Mouse (Mus musculus) midbrain, embryonic 12.5 days (tissue): ENCODE measurements around the gene Gmppb. TPM values are rescaled to one million over a fixed set of nuclear protein-coding genes. Genes with fewer than 3 reads are reported as not detected.
A peak's percentile ranks its signal among the peaks of the same experiment; 100 is the strongest.

Source experiments
- ATAC-seq: fragments of 200-750 bp; cut with Nextera tagmentation; 2 replicates; pipeline ENCODE4 v1.8.0; 2017; ENCODE audit warnings: low read depth, moderate TSS enrichment, moderate library complexity; ENCODE audit not compliant: low FRiP score
- H3K27ac ChIP-seq: fragments of 300-500 bp; sonication (generic); replicated peaks from 2 replicates; pipeline ENCODE4 v1.5.1; 2016; ENCODE audit warnings: mild to moderate bottlenecking
- H3K27me3 ChIP-seq: fragments of 300-500 bp; sonication (generic); 2 replicates; pipeline ENCODE4 v1.6.1; 2016; ENCODE audit warnings: mild to moderate bottlenecking
- H3K36me3 ChIP-seq: fragments of 300-500 bp; sonication (generic); 2 replicates; pipeline ENCODE4 v1.6.1; 2016
- H3K4me1 ChIP-seq: fragments of 300-500 bp; sonication (generic); 2 replicates; pipeline ENCODE4 v1.6.1; 2016
- H3K4me2 ChIP-seq: fragments of 300-500 bp; sonication (generic); replicated peaks from 2 replicates; pipeline ENCODE4 v1.6.1; 2016; ENCODE audit warnings: mild to moderate bottlenecking, moderate library complexity
- H3K4me3 ChIP-seq: fragments of 300-500 bp; sonication (generic); 2 replicates; pipeline ENCODE4 v1.5.1; 2016; ENCODE audit warnings: mild to moderate bottlenecking
- H3K9ac ChIP-seq: fragments of 300-500 bp; sonication (generic); replicated peaks from 2 replicates; pipeline ENCODE4 v1.6.1; 2016; ENCODE audit warnings: mild to moderate bottlenecking, moderate library complexity
- H3K9me3 ChIP-seq: fragments of 300-500 bp; sonication (generic); 2 replicates; pipeline ENCODE4 v1.6.1; 2016; ENCODE audit warnings: mild to moderate bottlenecking
- WGBS: fragments of 180-500 bp; shearing (Covaris S2); methylation state at CpG from one replicate; pipeline ENCODE4 v1.1.7; 2016; 5-methylcytosine and 5-hydroxymethylcytosine counted together
- polyA plus RNA-seq: library from polyadenylated mRNA; unstranded; fragments of >200 nt; fragmentation: Nextera tagmentation; extraction: Ambion mirVana; gene quantifications from 2 replicates; pipeline ENCODE4 v1.2.1, GENCODE M21; 2016

The Gmppb gene
- polyA plus RNA-seq, 1 experiment from 2014 or later = 18.2 TPM

DNA sequence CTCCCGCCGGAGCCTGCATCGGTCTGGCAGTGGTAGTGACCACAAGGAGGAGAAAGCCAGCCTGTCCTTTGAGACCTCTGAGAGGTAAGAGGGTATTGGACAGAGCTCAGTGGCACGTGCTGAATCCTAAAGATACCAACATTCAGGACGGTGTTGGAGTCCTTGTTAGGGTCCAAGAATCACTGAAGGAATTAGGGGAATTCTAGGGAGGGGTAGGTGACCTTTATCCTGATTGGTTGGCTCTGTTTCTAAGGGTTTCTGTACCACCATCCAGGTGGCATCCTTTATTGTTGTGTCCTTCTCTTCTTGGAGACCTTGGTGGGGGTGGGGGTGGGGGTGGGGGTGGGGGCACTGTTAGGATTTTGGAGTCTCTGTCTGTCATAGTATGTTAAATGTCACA, 16.9 kb upstream of the Gmppb start:
- no peak for ATAC-seq
- Histone ChIP-seq H3K27ac (no peak overlapping the region), H3K9me3 (no peaks in the 10 kb centered on the region), H3K4me1 (no peaks in the 10 kb centered on the region), H3K9ac (no peak overlapping the region), H3K4me3 (no peak overlapping the region), H3K36me3 (peaks cover 66% of the 10 kb centered on the region), H3K27me3 (no peaks in the 10 kb centered on the region), H3K4me2 (no peak overlapping the region)
- WGBS = 91% methylated on average over 5 of the region's 5 CpGs

DNA sequence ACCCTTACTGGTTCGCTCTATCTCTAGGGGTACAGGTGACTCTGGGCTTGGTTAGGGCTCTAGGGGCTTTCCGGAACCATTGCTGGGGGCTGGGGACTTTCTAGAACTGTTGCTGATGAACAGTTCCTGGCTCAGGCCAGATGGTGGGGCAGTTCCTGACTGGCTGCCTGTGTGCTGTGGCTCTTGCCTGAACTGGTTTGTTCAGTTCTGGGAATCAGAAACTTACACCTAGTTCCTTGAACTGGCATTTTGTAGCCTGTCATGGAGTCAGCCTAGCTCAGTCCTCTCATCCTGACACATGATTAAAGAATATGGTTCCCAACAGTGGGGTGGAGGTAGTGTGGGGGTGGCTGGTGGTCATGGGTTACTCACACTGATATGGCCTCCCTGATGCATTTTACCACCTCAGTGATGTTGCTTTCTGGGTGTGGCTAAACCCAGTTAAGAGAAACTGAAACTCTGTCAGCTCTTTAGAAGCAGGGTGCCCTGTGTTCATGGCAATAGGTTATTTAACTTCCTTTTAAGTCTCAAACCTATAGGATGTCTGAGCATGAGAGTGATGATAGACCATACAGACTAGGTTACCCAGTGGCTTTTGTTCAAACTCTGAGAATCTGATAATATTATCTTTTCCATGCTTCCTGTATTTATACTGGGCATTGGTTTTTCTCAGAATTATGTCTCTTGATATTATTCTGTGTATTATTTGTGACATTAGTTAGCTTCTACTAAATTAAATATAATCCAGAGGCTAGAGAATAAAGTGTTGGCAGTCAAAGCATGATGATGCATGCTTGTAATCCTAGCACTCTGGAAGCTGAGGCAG, 13.5 kb upstream of the Gmppb start:
- no peaks in the 10 kb centered on the region for H3K4me1 ChIP-seq
- no peak overlapping the region for H3K9ac ChIP-seq
- WGBS = 98% methylated on average over 2 of the region's 2 CpGs
- no peak overlapping the region for H3K27ac ChIP-seq
- H3K4me2 ChIP-seq = no peak overlapping the region
- no peaks in the 10 kb centered on the region for H3K9me3 ChIP-seq
- no peaks in the 10 kb centered on the region for H3K27me3 ChIP-seq
- H3K36me3 ChIP-seq = peaks cover 68% of the 10 kb centered on the region
- no peak for ATAC-seq
- no peak overlapping the region for H3K4me3 ChIP-seq

DNA sequence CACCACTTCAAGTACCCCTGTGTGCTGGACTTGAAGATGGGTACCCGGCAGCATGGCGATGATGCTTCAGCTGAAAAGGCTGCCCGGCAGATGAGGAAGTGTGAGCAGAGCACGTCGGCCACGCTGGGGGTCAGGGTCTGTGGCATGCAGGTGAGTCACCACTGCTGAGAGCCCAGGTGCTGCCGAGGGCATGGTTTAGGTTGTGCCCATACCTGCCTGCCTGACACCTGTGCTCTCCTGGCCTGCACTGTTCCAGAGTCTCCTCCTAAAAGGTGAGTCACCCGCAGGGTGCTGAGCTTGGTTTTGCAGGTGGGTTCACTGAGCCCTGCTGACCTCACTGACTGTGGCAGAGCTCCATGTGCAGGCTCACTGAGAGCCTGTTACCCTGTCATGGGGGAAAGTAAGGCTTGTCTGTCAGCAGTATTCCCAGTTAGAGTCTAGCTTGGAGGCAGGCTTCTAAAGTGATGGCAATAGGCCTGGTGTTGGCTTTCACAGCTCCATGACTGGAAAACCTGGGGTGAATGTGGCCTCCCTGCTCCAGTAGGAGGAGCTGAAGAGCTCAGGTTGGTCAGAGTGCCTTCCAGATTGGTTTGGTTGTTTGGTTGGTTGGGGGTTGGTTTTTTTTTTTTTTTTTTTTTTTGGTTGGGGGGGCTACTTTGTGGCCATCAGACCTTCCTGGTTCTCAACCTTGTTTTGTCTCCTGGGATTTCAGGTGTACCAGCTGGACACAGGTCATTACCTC, 4.1 kb upstream of the Gmppb start:
- no peak overlapping the region for H3K27ac ChIP-seq
- H3K36me3 ChIP-seq = peaks cover 61% of the 10 kb centered on the region
- no peak overlapping the region for H3K4me3 ChIP-seq
- H3K27me3 ChIP-seq = no peaks in the 10 kb centered on the region
- no peaks in the 10 kb centered on the region for H3K9me3 ChIP-seq
- peaks cover 17% of the 10 kb centered on the region for H3K4me1 ChIP-seq
- ATAC-seq = no peak
- 98% methylated on average over 8 of the region's 8 CpGs for WGBS
- no peak overlapping the region for H3K4me2 ChIP-seq
- H3K9ac ChIP-seq = no peak overlapping the region

- H3K9me3 ChIP-seq = no peaks in the 10 kb centered on the region
- no peaks in the 10 kb centered on the region for H3K27me3 ChIP-seq
- H3K27ac ChIP-seq = no peak overlapping the region
- ATAC-seq = no peak
- peaks cover 19% of the 10 kb centered on the region for H3K4me1 ChIP-seq
- no peak overlapping the region for H3K4me3 ChIP-seq
- 91% methylated on average over 4 of the region's 4 CpGs for WGBS
- H3K36me3 ChIP-seq = peaks cover 59% of the 10 kb centered on the region
- no peak overlapping the region for H3K9ac ChIP-seq
- no peak overlapping the region for H3K4me2 ChIP-seq
These were observed 2.5 kb upstream of the Gmppb start for GRCm38 (mm10) chr9:108046582-108046981.

DNA sequence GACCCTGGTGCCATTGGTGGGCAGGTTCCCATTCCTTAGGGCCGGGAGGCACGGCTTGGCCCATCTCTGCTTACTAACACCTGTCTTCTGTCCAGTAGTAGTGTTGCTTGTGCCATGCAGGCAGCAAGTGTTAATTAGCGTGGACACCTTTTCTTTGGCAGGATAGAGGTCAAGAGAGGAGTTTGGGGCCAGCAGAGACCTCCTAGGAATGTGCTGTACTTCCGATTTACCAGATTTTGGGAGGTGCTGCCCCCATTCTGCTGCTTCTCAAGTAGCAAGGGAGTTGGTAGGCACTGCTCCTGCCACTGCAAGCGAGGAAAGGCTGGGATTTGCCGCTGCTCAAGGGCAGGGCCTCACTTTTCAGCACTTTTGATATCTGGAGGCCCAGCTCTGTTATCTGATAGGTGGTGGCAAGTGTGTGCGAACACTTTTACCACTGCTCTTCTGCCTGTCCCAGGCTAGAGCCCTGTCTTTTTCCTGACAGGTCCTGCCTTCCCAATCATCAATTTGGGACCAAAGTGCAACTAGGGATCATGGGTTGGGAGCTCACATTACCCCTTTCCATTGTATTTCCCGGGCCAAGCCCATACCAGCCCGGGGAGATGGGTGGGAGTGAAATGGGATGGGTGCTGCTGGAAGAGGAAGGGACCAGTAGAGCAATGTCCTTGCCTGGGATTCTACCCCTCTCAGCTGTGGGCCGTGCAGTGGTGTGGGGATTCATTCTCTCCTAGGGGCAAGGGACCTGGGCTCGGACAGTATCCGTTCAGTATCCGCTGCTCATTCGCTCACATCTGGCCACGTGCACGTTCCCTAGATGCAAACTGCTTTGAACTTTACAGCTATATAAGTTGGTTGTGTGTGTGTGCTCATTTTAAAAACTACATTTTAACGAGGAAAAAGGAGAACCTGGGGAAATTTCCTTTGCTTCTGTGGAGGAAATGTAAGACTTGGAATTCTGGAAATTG, 1.2 kb upstream of the Gmppb start:
- H3K27ac ChIP-seq = peak overlapping the region; percentile 75
- H3K27me3 ChIP-seq = no peaks in the 10 kb centered on the region
- no peak for ATAC-seq
- peaks cover 19% of the 10 kb centered on the region for H3K4me1 ChIP-seq
- H3K36me3 ChIP-seq = peaks cover 56% of the 10 kb centered on the region
- peak overlapping the region; percentile 98 for H3K4me2 ChIP-seq
- peak overlapping the region; percentile 72 for H3K4me3 ChIP-seq
- no peaks in the 10 kb centered on the region for H3K9me3 ChIP-seq
- WGBS = 47% methylated on average over 17 of the region's 17 CpGs
- peak overlapping the region; percentile 72 for H3K9ac ChIP-seq

DNA sequence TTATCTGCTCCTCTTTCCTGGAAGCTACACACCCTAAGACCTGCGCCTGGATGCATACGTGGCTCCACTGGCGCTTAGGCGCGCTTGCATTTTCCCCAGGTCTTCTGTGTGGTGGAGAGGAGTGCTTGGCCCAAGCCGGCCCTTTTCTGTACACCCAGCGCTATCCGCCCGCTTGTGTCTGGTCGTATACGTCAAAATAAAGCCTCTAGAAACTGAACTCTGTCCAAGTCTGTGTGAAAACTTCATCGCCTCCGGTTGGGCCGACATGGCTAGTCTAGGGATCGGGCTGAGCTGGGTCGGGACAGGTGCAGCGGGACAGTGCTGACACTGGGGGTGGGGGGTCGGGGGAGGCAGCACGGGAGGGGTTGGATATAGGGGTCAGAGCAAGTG, 481 bp upstream of the Gmppb start:
- peaks cover 24% of the 10 kb centered on the region for H3K4me1 ChIP-seq
- ATAC-seq = peak; percentile 59
- peak overlapping the region; percentile 75 for H3K27ac ChIP-seq
- H3K9me3 ChIP-seq = no peaks in the 10 kb centered on the region
- H3K4me2 ChIP-seq = peak overlapping the region; percentile 98
- H3K4me3 ChIP-seq = peak overlapping the region; percentile 72
- H3K36me3 ChIP-seq = peaks cover 54% of the 10 kb centered on the region
- H3K27me3 ChIP-seq = no peaks in the 10 kb centered on the region
- under 1% methylated on average over 17 of the region's 19 CpGs for WGBS
- H3K9ac ChIP-seq = peak overlapping the region; percentile 72

GRCm38 (mm10) chr9:108049561-108050251, 664 bp downstream of the Gmppb start:
- no peaks in the 10 kb centered on the region for H3K27me3 ChIP-seq
- H3K36me3 ChIP-seq = peaks cover 61% of the 10 kb centered on the region
- H3K4me3 ChIP-seq = peak overlapping the region; percentile 72
- no peaks in the 10 kb centered on the region for H3K9me3 ChIP-seq
- H3K27ac ChIP-seq = peak overlapping the region; percentile 66
- peaks cover 24% of the 10 kb centered on the region for H3K4me1 ChIP-seq
- peak overlapping the region; percentile 98 for H3K4me2 ChIP-seq
- peak; percentile 14 for ATAC-seq
- peak overlapping the region; percentile 72 for H3K9ac ChIP-seq
- WGBS = 44% methylated on average over 15 of the region's 15 CpGs

- no peaks in the 10 kb centered on the region for H3K9me3 ChIP-seq
- H3K4me2 ChIP-seq = no peak overlapping the region
- H3K27ac ChIP-seq = no peak overlapping the region
- H3K36me3 ChIP-seq = peaks cover 62% of the 10 kb centered on the region
- WGBS = 94% methylated on average over 15 of the region's 15 CpGs
- no peaks in the 10 kb centered on the region for H3K27me3 ChIP-seq
- H3K4me3 ChIP-seq = no peak overlapping the region
- peaks cover 24% of the 10 kb centered on the region for H3K4me1 ChIP-seq
- no peak overlapping the region for H3K9ac ChIP-seq
- ATAC-seq = no peak
These were observed 2.3 kb downstream of the Gmppb start for GRCm38 (mm10) chr9:108051184-108051930.

- H3K4me2 ChIP-seq = no peak overlapping the region
- no peaks in the 10 kb centered on the region for H3K27me3 ChIP-seq
- no peak overlapping the region for H3K27ac ChIP-seq
- WGBS = 81% methylated on average over 4 of the region's 4 CpGs
- H3K36me3 ChIP-seq = peaks cover 61% of the 10 kb centered on the region
- H3K4me1 ChIP-seq = peaks cover 24% of the 10 kb centered on the region
- H3K4me3 ChIP-seq = no peak overlapping the region
- H3K9me3 ChIP-seq = no peaks in the 10 kb centered on the region
- no peak overlapping the region for H3K9ac ChIP-seq
- no peak for ATAC-seq
These were observed 2.8 kb downstream of the Gmppb start for GRCm38 (mm10) chr9:108051931-108052220.

DNA sequence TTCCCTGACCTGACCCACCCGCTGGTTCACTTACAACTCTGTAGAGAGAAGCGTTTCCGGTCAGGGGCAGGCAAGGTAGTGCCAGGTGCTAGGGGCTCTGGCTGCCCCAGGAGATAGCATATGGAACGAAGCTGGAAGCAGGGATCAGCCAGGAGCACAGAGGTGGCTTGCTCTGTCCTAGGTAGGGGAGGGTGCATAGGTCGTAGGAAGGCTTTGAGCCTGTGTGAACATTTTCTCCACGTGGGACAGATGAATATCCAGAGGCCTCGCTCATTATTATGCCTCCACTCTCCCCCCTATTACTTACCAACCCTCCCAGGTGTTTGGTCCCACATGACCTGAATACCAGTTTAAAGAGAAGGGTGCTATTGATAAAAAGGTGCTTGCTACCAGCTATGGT, 3.4 kb downstream of the Gmppb start:
- Histone ChIP-seq H3K4me2 (no peak overlapping the region), H3K9me3 (no peaks in the 10 kb centered on the region), H3K27ac (no peak overlapping the region), H3K9ac (no peak overlapping the region), H3K4me3 (no peak overlapping the region), H3K27me3 (no peaks in the 10 kb centered on the region), H3K4me1 (peaks cover 24% of the 10 kb centered on the region), H3K36me3 (peaks cover 60% of the 10 kb centered on the region)
- 75% methylated on average over 7 of the region's 7 CpGs for WGBS
- no peak for ATAC-seq
